Comparison of ENCODE assay signal across 9 mouse cellular contexts in the genomic region with DNA sequence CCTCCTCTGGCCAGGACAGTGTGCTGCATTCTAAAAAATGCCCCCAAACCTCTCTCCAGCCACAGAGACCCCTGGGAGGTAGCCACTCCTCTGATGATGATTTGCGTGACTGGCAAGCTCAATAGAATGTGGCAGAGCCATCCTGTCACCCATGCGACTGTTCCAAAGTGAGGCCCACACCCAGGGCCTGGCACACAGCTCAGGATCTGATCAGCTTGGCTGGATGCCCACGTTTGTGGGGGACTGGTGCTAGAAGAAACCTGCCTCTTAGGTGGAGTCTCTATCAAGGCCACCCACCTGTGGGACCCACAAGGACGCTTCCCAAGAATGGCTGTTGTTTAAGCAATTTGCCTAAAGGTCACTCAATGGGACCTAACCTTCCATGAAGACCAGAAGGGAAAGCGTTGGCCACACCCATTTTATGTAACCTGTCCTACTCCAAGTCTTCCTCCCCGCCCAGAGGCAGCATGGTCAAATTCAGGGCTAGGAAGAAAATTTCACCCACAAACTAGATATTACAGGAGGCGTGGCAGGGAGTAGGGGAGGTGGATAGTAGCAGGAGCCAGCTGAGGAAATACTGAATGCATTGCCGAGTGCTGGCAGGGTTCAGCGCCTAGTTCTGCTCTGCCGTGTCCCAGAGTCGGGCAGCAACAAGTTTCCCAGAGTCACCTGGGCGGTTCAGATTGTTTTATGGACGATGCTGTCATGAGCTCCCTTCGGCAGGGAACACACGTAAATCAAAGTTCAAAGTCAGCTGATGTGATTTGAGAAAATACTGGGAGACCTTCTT. TPM values are rescaled to one million over a fixed set of nuclear protein-coding genes. Genes with fewer than 3 reads are reported as not detected.
DNase-seq lines count a peak whose midpoint lies in the region; ATAC-seq and TF ChIP-seq lines count a peak whose summit lies in the region.
"Had no signal": no experiment of that assay in that cellular context is flagged by ENCODE, and none has a peak within 500 bp of the region (broad histone marks: within the 10 kb centered on the region; RNA-seq: fewer than 3 reads in every experiment).

No protein-coding gene starts in this region.

- H3K9me3 ChIP-seq in embryonic facial prominence, embryonic 13.5 days: no peaks in the 10 kb centered on the region
- H3K9me3 ChIP-seq in heart, embryonic 15.5 days (replicated peaks): no peaks in the 10 kb centered on the region

- DNase-seq in kidney, postnatal 10 days: peak; percentile 34
- no peak for DNase-seq in kidney, adult 2 months
- DNase-seq in left cerebral cortex, postnatal 4 days: no peak
- no peak for DNase-seq in ovary, postnatal 14 days (ENCODE audit: low spot score)
- DNase-seq: right cerebral cortex, adult 18-20 months had no signal

- 44% methylated on average over 15 of the region's 15 CpGs for WGBS in kidney, adult 2 months
- 27% methylated on average over 15 of the region's 15 CpGs for WGBS in embryonic facial prominence, embryonic 13.5 days
- 41% methylated on average over 15 of the region's 15 CpGs for WGBS in heart, embryonic 15.5 days

- H3K4me3 ChIP-seq in kidney, adult 2 months (ENCODE audit: insufficient read depth, low read depth, low read length): no peak overlapping the region
- H3K4me3 ChIP-seq in embryonic facial prominence, embryonic 13.5 days: peak overlapping the region; percentile 34; the same call in 1 of the 2 replicates
- peak overlapping the region; percentile 40 for H3K4me3 ChIP-seq in heart, embryonic 15.5 days

- no peak overlapping the region for H3K27ac ChIP-seq in kidney, adult 2 months (ENCODE audit: insufficient read depth, low read depth, low read length)
- no peak overlapping the region for H3K27ac ChIP-seq in embryonic facial prominence, embryonic 13.5 days
- peak overlapping the region; percentile 37 for H3K27ac ChIP-seq in heart, embryonic 15.5 days

- H3K4me1 ChIP-seq in kidney, adult 2 months (ENCODE audit: control insufficient read depth, insufficient read depth, low read length): 0 out of 2 replicates have a peak, but pooled peaks cover 3% of the 10 kb centered on the region
- peaks cover 16% of the 10 kb centered on the region for H3K4me1 ChIP-seq in embryonic facial prominence, embryonic 13.5 days
- peaks cover 30% of the 10 kb centered on the region for H3K4me1 ChIP-seq in heart, embryonic 15.5 days (replicated peaks)

- no peak for TF ChIP-seq CTCF in kidney, adult 2 months (conservative IDR thresholded peaks at IDR 0.05; ENCODE audit: insufficient read depth, insufficient read length, low read depth, low read length)

- ATAC-seq in embryonic facial prominence, embryonic 13.5 days (ENCODE audit: insufficient number of reproducible peaks, insufficient read depth, low FRiP score, low TSS enrichment, low read depth): 0 out of 2 replicates have a peak, but pooled peaks have one; percentile 32
- ATAC-seq in heart, embryonic 15.5 days (replicated peaks; ENCODE audit: insufficient number of reproducible peaks, insufficient read depth, low FRiP score, low read depth): no peak; the same call in 1 of the 2 replicates
- peak; percentile 17; the same call in 1 of the 2 replicates for ATAC-seq in megakaryocyte-erythroid progenitor cell, adult 5-6 weeks (replicated peaks; ENCODE audit: low FRiP score, low TSS enrichment, poor library complexity, severe bottlenecking)
- ATAC-seq: activated CD4-positive, CD25-positive, alpha-beta regulatory T cell, adult 4 months had no signal

- TF ChIP-seq POLR2A in kidney, adult 2 months (IDR thresholded peaks at IDR 0.05; ENCODE audit: low read depth, low read length): no peak

- no peaks in the 10 kb centered on the region for H3K36me3 ChIP-seq in kidney, adult 2 months (ENCODE audit: control insufficient read depth, insufficient read depth, low read length)
- H3K36me3 ChIP-seq in embryonic facial prominence, embryonic 13.5 days: no peaks in the 10 kb centered on the region
- no peaks in the 10 kb centered on the region for H3K36me3 ChIP-seq in heart, embryonic 15.5 days

- intact Hi-C loops in left cerebral cortex, postnatal 4 days (cut with DNase I): no loop called here

- no peak overlapping the region; the same call in 1 of the 2 replicates for H3K9ac ChIP-seq in embryonic facial prominence, embryonic 13.5 days
- no peak overlapping the region for H3K9ac ChIP-seq in heart, embryonic 15.5 days

- H3K27me3 ChIP-seq in kidney, adult 2 months (replicated peaks; ENCODE audit: control insufficient read depth, insufficient read depth, low read length): no peaks in the 10 kb centered on the region
- peaks cover 28% of the 10 kb centered on the region for H3K27me3 ChIP-seq in embryonic facial prominence, embryonic 13.5 days
- H3K27me3 ChIP-seq in heart, embryonic 15.5 days: peaks cover 5% of the 10 kb centered on the region

- peak overlapping the region; percentile 54 for H3K4me2 ChIP-seq in embryonic facial prominence, embryonic 13.5 days
- peak overlapping the region; percentile 69 for H3K4me2 ChIP-seq in heart, embryonic 15.5 days

RNA-seq across cellular contexts. Expression of gene Mall, which starts 0.9 kb away (rescaled TPM):
- polyA plus RNA-seq in kidney, adult 2 months (2012; rRNA removed): 1.3 and 1.8 TPM in 2 replicates
- polyA plus RNA-seq in embryonic facial prominence, embryonic 13.5 days (2015; fragmentation: Nextera tagmentation; extraction: Ambion mirVana): 6.4 and 7.6 TPM in 2 replicates
- polyA plus RNA-seq in heart, embryonic 15.5 days (2015; fragmentation: Nextera tagmentation; extraction: Ambion mirVana): 8.1 and 10.2 TPM in 2 replicates
- not detected in 2 replicates for total RNA-seq in megakaryocyte-erythroid progenitor cell, adult 5-6 weeks (2014; fragmentation: Nextera tagmentation)
- not detected in 2 replicates for total RNA-seq in megakaryocyte-erythroid progenitor cell, adult 5-6 weeks (2017)
- under 1 TPM; 0.62 to 0.80 TPM for total RNA-seq in left cerebral cortex, postnatal 4 days (2021)
- polyA plus RNA-seq: activated CD4-positive, CD25-positive, alpha-beta regulatory T cell, adult 4 months had no signal

RNA-seq across cellular contexts. Expression of gene Nphp1, which starts 59.8 kb away (rescaled TPM):
- polyA plus RNA-seq in kidney, adult 2 months (2012; rRNA removed): 21.0 and 25.9 TPM in 2 replicates
- polyA plus RNA-seq in embryonic facial prominence, embryonic 13.5 days (2015; fragmentation: Nextera tagmentation; extraction: Ambion mirVana): 28.4 and 31.3 TPM in 2 replicates
- polyA plus RNA-seq in heart, embryonic 15.5 days (2015; fragmentation: Nextera tagmentation; extraction: Ambion mirVana): 19.6 and 20.0 TPM in 2 replicates
- 19.2 and 19.3 TPM in 2 replicates for total RNA-seq in megakaryocyte-erythroid progenitor cell, adult 5-6 weeks (2014; fragmentation: Nextera tagmentation)
- total RNA-seq in megakaryocyte-erythroid progenitor cell, adult 5-6 weeks (2017): 24.4 and 26.4 TPM in 2 replicates
- 10 to 100 TPM; 14.7 to 16.6 TPM for total RNA-seq in left cerebral cortex, postnatal 4 days (2021)
